Mouse (Mus musculus) thymus, adult 2 months (tissue): ENCODE measurements at regions not wholly inside any gene's neighbourhood (a gene's known extent, or its start where the extent isn't known, plus 50 kb on each side); places are given as distances from the start of the nearest gene placed in this dataset.

Experiments used
- DNase-seq: peaks from one replicate; pipeline ENCODE4 v3.0.0; 2021
- H3K27ac ChIP-seq: fragments of 200-500 bp; 2 replicates; pipeline ENCODE4 v1.5.1; 2012; ENCODE audit warnings: low read length, control low read depth; ENCODE audit not compliant: control insufficient read depth, insufficient read depth
- H3K27me3 ChIP-seq: fragments of 200-500 bp; 2 replicates; pipeline ENCODE4 v1.6.1; 2012; ENCODE audit warnings: mild to moderate bottlenecking, low read length, moderate library complexity, mixed read lengths; ENCODE audit not compliant: control insufficient read depth, insufficient read depth
- H3K36me3 ChIP-seq: fragments of 200-500 bp; 2 replicates; pipeline ENCODE4 v1.6.1; 2012; ENCODE audit warnings: mild to moderate bottlenecking, low read length, moderate library complexity; ENCODE audit not compliant: control insufficient read depth, insufficient read depth
- H3K4me1 ChIP-seq: fragments of 200-500 bp; replicated peaks from 2 replicates; pipeline ENCODE4 v1.6.1; 2012; ENCODE audit warnings: low read length; ENCODE audit not compliant: control insufficient read depth, insufficient read depth
- H3K4me3 ChIP-seq: fragments of 200-500 bp; 2 replicates; pipeline ENCODE4 v1.5.1; 2012; ENCODE audit warnings: mild to moderate bottlenecking, low read length, control low read depth, moderate library complexity; ENCODE audit not compliant: control insufficient read depth, insufficient read depth
- CTCF ChIP-seq: fragments of 200-500 bp; IDR thresholded peaks from 2 replicates; pipeline ENCODE4 v1.5.1; 2012; ENCODE audit warnings: mild to moderate bottlenecking, control low read depth, low read length, moderate library complexity, borderline replicate concordance; ENCODE audit not compliant: control insufficient read depth, poor library complexity, insufficient read depth; ENCODE audit errors: extremely low read depth
- POLR2A ChIP-seq: fragments of 200-500 bp; IDR thresholded peaks from 2 replicates; pipeline ENCODE4 v1.6.1; 2012; ENCODE audit warnings: mild to moderate bottlenecking, low read length, control low read depth, moderate library complexity; ENCODE audit not compliant: control insufficient read depth, poor library complexity, insufficient read depth; ENCODE audit errors: extremely low read depth
- WGBS: fragments of 180-500 bp; shearing (Covaris S2); methylation state at CpG from one replicate; pipeline ENCODE4 v1.1.7; 2018; 5-methylcytosine and 5-hydroxymethylcytosine counted together

DNA sequence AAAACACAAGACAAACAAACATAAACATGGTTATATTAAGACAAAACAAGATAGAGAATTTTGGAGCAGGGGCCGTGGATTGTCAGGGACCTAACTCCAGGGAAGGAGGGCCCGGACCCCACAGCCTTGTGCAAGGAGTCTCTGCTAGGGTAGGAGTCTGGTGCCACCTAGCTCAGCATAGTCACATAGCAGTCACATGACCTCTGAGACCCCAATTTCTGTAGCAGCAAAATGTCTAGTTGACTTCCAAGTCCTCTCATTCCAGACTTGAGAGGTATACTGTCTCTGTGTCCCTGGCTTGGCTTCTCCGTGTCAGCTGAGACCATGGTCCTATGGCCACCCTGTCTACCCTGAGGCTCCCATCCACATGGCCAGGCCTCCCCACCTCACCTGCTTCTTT lies 86.0 kb downstream of the Kcnh2 start:
- H3K27me3 ChIP-seq = no peaks in the 10 kb centered on the region
- no peaks in the 10 kb centered on the region for H3K36me3 ChIP-seq
- no peak overlapping the region for H3K27ac ChIP-seq
- TF ChIP-seq POLR2A = no peak
- TF ChIP-seq CTCF = 0 out of 2 replicates have a peak, but pooled peaks have one; percentile 9
- H3K4me3 ChIP-seq = no peak overlapping the region
- DNase-seq = no peak
- WGBS = 95% methylated on average over 3 of the region's 3 CpGs
- peaks cover 13% of the 10 kb centered on the region for H3K4me1 ChIP-seq

DNA sequence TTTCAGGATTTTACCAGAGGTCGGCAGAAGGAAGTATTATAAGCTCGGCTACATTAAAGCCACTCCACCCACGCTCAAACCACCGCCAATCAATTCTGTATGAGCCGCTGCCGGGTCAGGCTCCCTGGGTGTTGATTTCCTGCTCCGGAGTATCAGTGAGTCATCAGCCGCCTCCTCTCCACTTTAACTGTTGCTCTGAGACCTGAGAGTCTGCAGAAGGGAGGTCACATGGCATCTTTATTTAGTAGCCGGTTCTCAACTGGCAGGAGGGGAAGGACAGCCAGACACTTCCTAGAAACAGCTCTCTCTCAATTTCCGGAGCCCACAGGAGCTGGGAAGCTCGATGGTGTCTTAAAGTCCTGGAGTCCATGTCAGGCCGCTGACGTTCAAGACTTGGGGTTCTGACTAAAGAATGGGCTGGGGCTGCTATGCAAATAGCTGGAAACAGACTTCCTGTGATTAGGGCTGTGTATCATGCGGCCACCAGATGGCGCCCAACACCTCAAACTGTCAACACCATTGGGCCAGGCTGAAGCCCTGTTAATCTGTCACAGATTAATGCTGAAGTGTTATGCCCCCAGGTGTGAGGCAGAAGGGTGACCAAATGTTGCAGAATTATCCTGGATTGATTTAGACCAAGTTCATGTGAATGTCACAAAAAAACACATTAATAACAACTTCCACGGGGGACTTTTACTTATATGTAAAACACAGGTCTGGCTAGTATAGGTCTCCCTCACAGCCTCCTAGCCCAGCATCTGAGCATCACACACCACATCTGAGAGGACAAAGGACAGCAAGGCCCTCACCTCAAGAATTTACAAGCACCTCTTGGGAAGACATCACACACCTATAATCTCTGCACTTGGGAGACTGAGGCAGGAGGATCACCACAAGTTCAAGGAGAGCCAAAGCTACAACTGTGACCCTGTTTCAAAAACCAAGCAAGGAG lies 84.8 kb downstream of the Kcnh2 start:
- WGBS = 3% methylated on average over 16 of the region's 16 CpGs
- Histone ChIP-seq H3K27me3 (no peaks in the 10 kb centered on the region), H3K36me3 (no peaks in the 10 kb centered on the region), H3K4me3 (peak overlapping the region; percentile 41), H3K4me1 (peaks cover 13% of the 10 kb centered on the region), H3K27ac (peak overlapping the region; percentile 74)
- DNase-seq = peak; percentile 73
- TF ChIP-seq CTCF (peak; percentile 84; the same call in 1 of the 2 replicates), POLR2A (no peak)
